14 mouse cellular contexts compared by ENCODE assay signal in genomic region chr4:137982869-137983268, GRCm38 (mm10).
"Had no signal": no experiment of that assay in that cellular context is flagged by ENCODE, and none has a peak within 500 bp of the region (broad histone marks: within the 10 kb centered on the region; RNA-seq: fewer than 3 reads in every experiment).

No protein-coding gene starts in this region.

- H3K9ac ChIP-seq: lung, embryonic 14.5 days; midbrain, embryonic 12.5 days; neural tube, embryonic 12.5 days; stomach, embryonic 15.5 days had no signal

- H3K4me1 ChIP-seq: neural tube, embryonic 12.5 days; stomach, embryonic 15.5 days had no signal

- DNase-seq: lung, adult 18-20 months; lung, embryonic 14.5 days; lung, postnatal 10 days; lung, postnatal 4 days; midbrain, embryonic 14.5 days; right cerebral cortex, postnatal 14 days; thymus, adult 18-20 months; thymus, postnatal 25 days; thymus, postnatal 4 days had no signal

- H3K4me3 ChIP-seq: midbrain, embryonic 10.5 days; midbrain, embryonic 12.5 days; neural tube, embryonic 12.5 days; stomach, embryonic 15.5 days had no signal

- H3K9me3 ChIP-seq: midbrain, embryonic 10.5 days; midbrain, embryonic 12.5 days; neural tube, embryonic 12.5 days; stomach, embryonic 15.5 days had no signal

- H3K27me3 ChIP-seq: midbrain, embryonic 12.5 days; neural tube, embryonic 12.5 days; stomach, embryonic 15.5 days had no signal

- H3K4me2 ChIP-seq: lung, embryonic 14.5 days; midbrain, embryonic 12.5 days; neural tube, embryonic 12.5 days; stomach, embryonic 15.5 days had no signal

- ATAC-seq: midbrain, embryonic 16.5 days had no signal

- H3K27ac ChIP-seq: midbrain, embryonic 10.5 days; midbrain, embryonic 12.5 days; neural tube, embryonic 12.5 days; stomach, embryonic 15.5 days had no signal

- H3K36me3 ChIP-seq: midbrain, embryonic 10.5 days; midbrain, embryonic 12.5 days; neural tube, embryonic 12.5 days; stomach, embryonic 15.5 days had no signal
